Mouse (Mus musculus) kidney, embryonic 16.5 days (tissue): ENCODE results near the gene Car8. TPM values are rescaled to one million over a fixed set of nuclear protein-coding genes. Genes with fewer than 3 reads are reported as not detected.

Experiments
- ATAC-seq: fragments of 200-750 bp; cut with Nextera tagmentation; 2 replicates; pipeline ENCODE4 v1.8.0; 2017; ENCODE audit warnings: moderate TSS enrichment; ENCODE audit not compliant: low FRiP score, low TSS enrichment
- H3K27ac ChIP-seq: fragments of 300-500 bp; sonication (generic); 2 replicates; pipeline ENCODE4 v1.5.1; 2014; ENCODE audit warnings: low read length
- H3K27me3 ChIP-seq: fragments of 300-500 bp; sonication (generic); 2 replicates; pipeline ENCODE4 v1.6.1; 2014; ENCODE audit warnings: low read length, control low read depth, mixed read lengths; ENCODE audit not compliant: insufficient read depth
- H3K36me3 ChIP-seq: fragments of 300-500 bp; sonication (generic); 2 replicates; pipeline ENCODE4 v1.6.1; 2014; ENCODE audit warnings: low read length, control low read depth, mixed read lengths; ENCODE audit not compliant: insufficient read depth
- H3K4me1 ChIP-seq: fragments of 300-500 bp; sonication (generic); 2 replicates; pipeline ENCODE4 v1.6.1; 2014; ENCODE audit warnings: low read length, control low read depth, mixed read lengths; ENCODE audit not compliant: insufficient read depth
- H3K4me2 ChIP-seq: fragments of 300-500 bp; sonication (generic); replicated peaks from 2 replicates; pipeline ENCODE4 v1.6.1; 2014; ENCODE audit warnings: low read depth, low read length
- H3K4me3 ChIP-seq: fragments of 300-500 bp; sonication (generic); 2 replicates; pipeline ENCODE4 v1.5.1; 2014; ENCODE audit warnings: mild to moderate bottlenecking, low read length
- H3K9ac ChIP-seq: fragments of 300-500 bp; sonication (generic); replicated peaks from 2 replicates; pipeline ENCODE4 v1.6.1; 2014; ENCODE audit warnings: low read length
- H3K9me3 ChIP-seq: fragments of 300-500 bp; sonication (generic); 2 replicates; pipeline ENCODE4 v1.6.1; 2016; ENCODE audit warnings: low read length, control low read depth
- WGBS: fragments of 180-500 bp; shearing (Covaris S2); extraction: QIAGEN DNeasy Blood & Tissue Kit; methylation state at CpG from one replicate; pipeline ENCODE4 v1.1.7; 2014; 5-methylcytosine and 5-hydroxymethylcytosine counted together
- polyA plus RNA-seq: library from polyadenylated mRNA; unstranded; fragments of >200 nt; fragmentation: Nextera tagmentation; extraction: Ambion mirVana; gene quantifications from 2 replicates; pipeline ENCODE4 v1.2.1, GENCODE M21; 2015

Gene Car8
- polyA plus RNA-seq, 1 experiment from 2014 or later: 13.3 TPM

GRCm38 (mm10) chr4:8231291-8231871 is 7.5 kb downstream of the Car8 start:
- Histone ChIP-seq H3K36me3 (no peaks in the 10 kb centered on the region), H3K9ac (no peak overlapping the region), H3K4me2 (no peak overlapping the region), H3K27me3 (no peaks in the 10 kb centered on the region), H3K27ac (no peak overlapping the region), H3K9me3 (no peaks in the 10 kb centered on the region), H3K4me1 (peaks cover 8% of the 10 kb centered on the region; the same call in 1 of the 2 replicates), H3K4me3 (no peak overlapping the region)
- ATAC-seq: no peak
- WGBS: 74% methylated on average over 5 of the region's 5 CpGs

DNA sequence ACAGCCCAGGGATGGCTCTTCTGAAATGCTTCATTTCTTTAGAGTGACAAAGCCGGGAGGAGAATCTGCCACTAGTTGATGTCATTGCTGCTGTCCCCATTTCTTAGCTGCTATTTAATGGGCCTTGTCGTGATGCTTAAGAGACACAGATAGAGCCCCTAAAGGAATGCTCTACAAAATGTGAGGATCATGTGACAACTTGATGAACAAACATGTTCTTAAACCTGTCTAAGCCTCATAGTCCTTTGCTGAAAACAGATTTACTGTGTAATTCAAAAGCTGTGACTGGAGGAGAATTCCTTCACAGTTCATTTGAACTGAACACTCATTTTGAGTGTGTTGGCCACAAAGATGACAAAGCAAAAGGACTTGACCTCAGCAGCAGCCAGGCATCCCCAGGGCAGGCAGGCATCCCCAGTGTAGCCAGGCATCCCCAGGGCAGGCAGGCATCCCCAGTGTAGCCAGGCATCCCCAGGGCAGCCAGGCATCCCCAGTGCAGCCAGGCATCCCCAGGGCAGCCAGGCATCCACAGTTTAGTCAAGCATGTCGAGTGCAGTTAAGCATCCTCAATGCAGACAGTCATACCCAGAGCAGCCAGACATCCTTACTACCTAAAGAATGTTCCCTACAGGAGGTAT is 9.1 kb downstream of the Car8 start:
- Histone ChIP-seq H3K27ac (no peak overlapping the region), H3K4me1 (peaks cover 8% of the 10 kb centered on the region; the same call in 1 of the 2 replicates), H3K9ac (no peak overlapping the region), H3K4me3 (no peak overlapping the region), H3K9me3 (no peaks in the 10 kb centered on the region), H3K27me3 (no peaks in the 10 kb centered on the region), H3K4me2 (no peak overlapping the region), H3K36me3 (no peaks in the 10 kb centered on the region)
- 49% methylated on average over 3 of the region's 3 CpGs for WGBS
- peak; percentile 92 for ATAC-seq

- Histone ChIP-seq H3K27ac (no peak overlapping the region), H3K4me2 (no peak overlapping the region), H3K4me1 (no peaks in the 10 kb centered on the region), H3K9ac (no peak overlapping the region), H3K27me3 (no peaks in the 10 kb centered on the region), H3K9me3 (no peaks in the 10 kb centered on the region), H3K36me3 (no peaks in the 10 kb centered on the region), H3K4me3 (no peak overlapping the region)
- ATAC-seq: no peak
- WGBS: 88% methylated on average over 8 of the region's 8 CpGs
Measured at GRCm38 (mm10) chr4:8218941-8219340, 19.9 kb downstream of the Car8 start.

- Histone ChIP-seq H3K9me3 (no peaks in the 10 kb centered on the region), H3K4me3 (no peak overlapping the region), H3K9ac (no peak overlapping the region), H3K27me3 (no peaks in the 10 kb centered on the region), H3K36me3 (no peaks in the 10 kb centered on the region), H3K27ac (no peak overlapping the region), H3K4me1 (no peaks in the 10 kb centered on the region), H3K4me2 (no peak overlapping the region)
- 52% methylated on average over 3 of the region's 3 CpGs for WGBS
- ATAC-seq: no peak
Measured at GRCm38 (mm10) chr4:8218004-8218403, 20.8 kb downstream of the Car8 start.

- Histone ChIP-seq H3K36me3 (no peaks in the 10 kb centered on the region), H3K4me1 (no peaks in the 10 kb centered on the region), H3K27me3 (no peaks in the 10 kb centered on the region), H3K9ac (no peak overlapping the region), H3K27ac (no peak overlapping the region), H3K4me3 (no peak overlapping the region), H3K9me3 (no peaks in the 10 kb centered on the region), H3K4me2 (no peak overlapping the region)
- WGBS: 65% methylated on average over 5 of the region's 5 CpGs
- no peak for ATAC-seq
Measured at GRCm38 (mm10) chr4:8217272-8217671, 21.6 kb downstream of the Car8 start.

- no peak for ATAC-seq
- no peak overlapping the region for H3K4me2 ChIP-seq
Measured at GRCm38 (mm10) chr4:8216551-8216950, 22.3 kb downstream of the Car8 start.

GRCm38 (mm10) chr4:8213661-8214060 is 25.2 kb downstream of the Car8 start:
- Histone ChIP-seq H3K27me3 (no peaks in the 10 kb centered on the region), H3K9me3 (no peaks in the 10 kb centered on the region), H3K4me3 (no peak overlapping the region), H3K27ac (no peak overlapping the region), H3K4me1 (no peaks in the 10 kb centered on the region), H3K36me3 (no peaks in the 10 kb centered on the region; the same call in 1 of the 2 replicates), H3K4me2 (no peak overlapping the region), H3K9ac (no peak overlapping the region)
- WGBS: 74% methylated on average over 2 of the region's 2 CpGs
- no peak for ATAC-seq

More at GRCm38 (mm10) chr4:8216551-8216950, 22.3 kb downstream of the Car8 start:
- H3K9me3 ChIP-seq: no peaks in the 10 kb centered on the region
- H3K36me3 ChIP-seq: no peaks in the 10 kb centered on the region
- H3K4me3 ChIP-seq: no peak overlapping the region
- H3K27ac ChIP-seq: no peak overlapping the region
- WGBS: 42% methylated on average over 6 of the region's 6 CpGs
- H3K4me1 ChIP-seq: no peaks in the 10 kb centered on the region
- no peaks in the 10 kb centered on the region for H3K27me3 ChIP-seq
- no peak overlapping the region for H3K9ac ChIP-seq

- no peak overlapping the region for H3K4me2 ChIP-seq
- H3K27ac ChIP-seq: no peak overlapping the region
- H3K27me3 ChIP-seq: no peaks in the 10 kb centered on the region
- no peaks in the 10 kb centered on the region for H3K9me3 ChIP-seq
- no peak for ATAC-seq
- no peaks in the 10 kb centered on the region for H3K4me1 ChIP-seq
- no peak overlapping the region for H3K9ac ChIP-seq
- H3K36me3 ChIP-seq: no peaks in the 10 kb centered on the region; the same call in 1 of the 2 replicates
- 59% methylated on average over 8 of the region's 8 CpGs for WGBS
- H3K4me3 ChIP-seq: no peak overlapping the region
Measured at GRCm38 (mm10) chr4:8212873-8213569, 25.8 kb downstream of the Car8 start.

GRCm38 (mm10) chr4:8210452-8210851 is 28.4 kb downstream of the Car8 start:
- WGBS: 84% methylated on average over 2 of the region's 2 CpGs
- Histone ChIP-seq H3K9me3 (no peaks in the 10 kb centered on the region), H3K36me3 (no peaks in the 10 kb centered on the region; the same call in 1 of the 2 replicates)

GRCm38 (mm10) chr4:8207924-8208323 is 30.9 kb downstream of the Car8 start:
- Histone ChIP-seq H3K9ac (no peak overlapping the region), H3K4me3 (no peak overlapping the region), H3K27me3 (no peaks in the 10 kb centered on the region), H3K4me2 (no peak overlapping the region), H3K27ac (no peak overlapping the region), H3K4me1 (no peaks in the 10 kb centered on the region), H3K9me3 (no peaks in the 10 kb centered on the region), H3K36me3 (no peaks in the 10 kb centered on the region; the same call in 1 of the 2 replicates)
- WGBS: 83% methylated on average over 1 of the region's 1 CpGs
- ATAC-seq: no peak

More at GRCm38 (mm10) chr4:8210452-8210851, 28.4 kb downstream of the Car8 start:
- no peak for ATAC-seq
- Histone ChIP-seq H3K4me3 (no peak overlapping the region), H3K27me3 (no peaks in the 10 kb centered on the region), H3K27ac (no peak overlapping the region), H3K4me1 (no peaks in the 10 kb centered on the region), H3K4me2 (no peak overlapping the region), H3K9ac (no peak overlapping the region)
